Mouse (Mus musculus) ovary, postnatal 36 days (tissue): Measurements from ENCODE around the gene Slc36a2.
A peak's percentile ranks its signal among the peaks of the same experiment; 100 is the strongest.

Experiments used
- DNase-seq: peaks from one replicate; pipeline ENCODE4 v3.0.0; 2022; ENCODE audit warnings: low spot score, mixed read lengths

Gene Slc36a2

DNA sequence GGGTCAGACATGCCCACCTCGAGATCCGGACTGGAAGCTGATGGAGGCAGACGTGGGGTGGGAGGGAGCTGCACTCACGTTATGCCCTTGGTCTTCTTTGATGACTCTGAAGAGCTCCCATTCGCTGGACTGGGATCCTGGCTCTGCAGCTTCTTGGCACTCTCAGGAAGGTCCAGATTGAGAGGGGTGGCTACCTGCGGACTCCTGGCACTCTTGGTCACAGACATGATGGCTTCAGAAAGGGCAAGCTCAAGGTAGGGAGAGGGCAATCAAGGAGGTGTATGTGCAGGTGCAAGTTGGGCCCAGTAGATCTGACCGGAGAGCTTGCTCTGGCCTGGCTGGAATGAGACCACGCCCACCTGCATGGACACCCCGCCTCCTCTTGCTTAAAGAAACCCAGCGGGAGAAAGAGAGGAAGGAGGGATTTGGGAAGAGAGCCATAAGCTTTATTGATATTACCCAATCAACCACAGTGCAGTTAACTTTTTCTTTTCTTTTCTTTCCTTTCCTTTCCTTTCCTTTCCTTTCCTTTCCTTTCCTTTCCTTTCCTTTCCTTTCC is at the start of gene Slc36a2:
Slc36a2 (minus strand) TSS at position 345 of the 559 bp plus-strand sequence.
- DNase-seq, result peak; percentile 30

DNA sequence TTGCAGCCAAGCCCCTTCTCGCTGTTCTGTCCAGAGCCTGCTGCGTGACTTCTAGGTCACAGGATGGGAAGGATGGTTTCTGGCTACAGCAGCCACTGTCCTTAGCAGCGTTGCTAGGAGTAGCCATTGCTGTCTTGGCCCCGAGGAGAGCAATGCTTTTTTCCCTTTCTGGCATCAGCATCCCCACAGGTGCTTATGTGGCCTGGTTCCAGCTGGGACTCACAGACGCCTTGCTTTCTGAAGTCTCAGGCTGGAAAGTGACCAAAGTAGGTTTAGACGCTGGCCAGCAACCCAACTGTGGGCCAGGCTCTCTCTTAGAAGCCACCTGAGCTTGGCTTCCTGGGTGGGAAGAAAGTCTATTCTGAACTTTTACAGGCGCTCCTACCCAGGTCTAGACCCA is 49.4 kb upstream of the Slc36a2 start:
- no peak for DNase-seq

DNA sequence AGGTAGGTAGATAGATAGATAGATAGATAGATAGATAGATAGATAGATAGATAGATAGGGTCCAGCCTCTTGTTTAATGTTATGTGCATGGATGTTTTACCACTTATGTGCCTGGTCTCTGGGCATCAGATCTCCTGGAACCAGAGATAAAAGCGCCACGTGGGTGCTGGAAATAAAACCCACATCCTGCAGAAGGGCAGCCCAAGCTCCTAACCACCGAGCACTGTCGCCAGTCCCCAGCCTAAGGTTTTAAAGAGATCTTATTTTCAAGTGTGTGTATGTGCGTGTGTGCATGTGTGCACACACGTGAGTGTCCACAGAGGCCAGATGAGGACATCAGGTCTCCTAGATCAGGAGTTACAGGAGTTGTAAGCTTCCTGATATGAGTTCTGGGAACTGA is 46.2 kb upstream of the Slc36a2 start:
- no peak for DNase-seq

DNA sequence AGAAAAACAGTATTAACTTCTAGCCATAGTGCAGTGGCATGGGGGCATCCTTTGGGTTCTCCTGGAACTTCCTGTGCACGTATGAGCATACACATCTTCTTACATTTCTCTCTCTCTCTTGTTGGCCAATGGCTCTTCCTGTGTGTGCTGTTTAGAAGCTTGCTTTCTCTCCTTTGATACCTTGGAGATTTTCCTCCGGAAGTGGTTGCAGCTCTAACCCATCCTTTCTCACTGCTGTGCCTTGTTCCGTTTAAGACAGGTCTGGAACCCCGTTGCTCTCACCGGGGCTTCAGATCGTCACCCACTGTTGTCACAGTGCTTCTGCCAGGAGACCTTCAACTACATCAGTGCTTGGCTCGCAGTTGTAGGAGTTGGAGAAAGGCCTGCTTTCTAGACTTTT is 36.4 kb upstream of the Slc36a2 start:
- DNase-seq, result no peak

DNA sequence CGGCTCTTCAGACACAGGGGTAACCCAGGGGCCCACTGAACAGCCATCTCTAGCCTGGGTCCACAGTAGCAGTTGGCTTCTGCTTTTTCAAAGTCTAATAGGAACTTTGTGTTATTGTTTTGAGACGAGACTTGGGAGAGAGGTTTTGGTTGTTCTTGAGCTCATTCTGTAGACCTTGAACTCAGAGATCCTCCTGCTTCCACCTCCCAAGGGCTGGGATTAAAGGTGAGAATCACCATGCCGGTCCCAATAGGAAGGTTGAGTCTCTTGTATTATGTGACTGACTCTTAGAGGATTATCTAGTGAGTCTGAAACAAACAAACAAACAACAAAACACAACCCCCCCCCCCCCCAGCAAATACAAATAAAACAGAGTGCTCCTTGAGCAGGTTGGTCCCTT is 33.6 kb upstream of the Slc36a2 start:
- DNase-seq, result no peak

DNA sequence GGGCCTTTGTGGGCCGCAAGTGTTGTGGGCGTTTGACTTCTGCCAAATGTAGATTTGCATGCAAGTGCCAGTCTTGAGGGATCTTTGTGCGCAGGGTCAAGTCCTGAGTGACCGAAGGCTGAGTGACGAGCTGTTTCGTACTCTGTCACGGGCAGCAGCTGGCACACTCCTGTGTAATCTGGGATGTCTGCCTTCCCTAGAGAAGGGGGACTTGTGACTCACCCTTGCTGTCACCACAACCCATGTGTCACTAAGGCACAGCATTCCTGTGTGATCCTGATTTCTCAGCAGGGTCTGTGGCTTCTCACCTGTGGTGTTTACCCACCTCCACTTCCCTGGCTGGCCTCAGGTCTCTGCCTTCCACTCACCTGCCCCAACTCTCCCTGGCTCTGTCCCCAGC is 33.0 kb upstream of the Slc36a2 start:
- DNase-seq, result no peak

DNA sequence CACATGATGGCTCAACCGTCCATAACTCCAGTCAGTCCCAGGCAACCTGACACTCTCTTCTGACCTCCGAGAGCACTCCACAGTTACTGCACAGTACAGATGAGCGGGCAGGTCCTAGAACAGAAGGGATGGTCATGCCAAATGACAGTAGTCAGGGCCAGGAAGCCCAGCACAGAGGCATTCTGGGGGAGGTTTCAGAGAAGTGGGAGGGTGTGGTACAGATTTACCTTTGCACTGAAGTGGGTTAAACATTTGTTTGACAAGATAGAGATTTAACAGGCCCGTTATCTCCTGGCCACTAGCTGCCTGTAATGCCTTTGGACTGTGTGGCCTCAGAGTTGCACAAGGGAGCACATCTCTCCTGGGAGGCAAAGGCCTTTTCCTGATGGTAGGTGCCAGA is 32.5 kb upstream of the Slc36a2 start:
- DNase-seq, result no peak

DNA sequence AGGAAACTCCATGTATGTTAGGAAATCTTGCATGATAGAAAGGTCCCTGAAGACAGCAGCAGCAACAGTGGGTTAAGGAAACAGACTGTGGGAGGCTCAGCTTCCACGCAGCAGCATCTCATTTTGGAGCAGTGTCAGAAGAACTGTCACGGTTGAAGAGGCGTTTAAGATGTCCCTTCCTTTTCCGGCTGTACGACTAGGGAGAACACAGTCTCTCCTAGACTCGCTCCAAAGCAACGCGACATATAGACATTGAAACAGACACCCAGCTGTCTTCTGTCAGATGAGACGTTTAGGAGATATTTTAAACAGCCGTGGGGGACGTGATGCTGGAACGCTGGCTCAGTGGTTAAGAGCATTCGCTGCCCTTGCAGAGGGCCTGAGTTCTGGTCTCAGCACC is 32.0 kb upstream of the Slc36a2 start:
- no peak for DNase-seq

DNA sequence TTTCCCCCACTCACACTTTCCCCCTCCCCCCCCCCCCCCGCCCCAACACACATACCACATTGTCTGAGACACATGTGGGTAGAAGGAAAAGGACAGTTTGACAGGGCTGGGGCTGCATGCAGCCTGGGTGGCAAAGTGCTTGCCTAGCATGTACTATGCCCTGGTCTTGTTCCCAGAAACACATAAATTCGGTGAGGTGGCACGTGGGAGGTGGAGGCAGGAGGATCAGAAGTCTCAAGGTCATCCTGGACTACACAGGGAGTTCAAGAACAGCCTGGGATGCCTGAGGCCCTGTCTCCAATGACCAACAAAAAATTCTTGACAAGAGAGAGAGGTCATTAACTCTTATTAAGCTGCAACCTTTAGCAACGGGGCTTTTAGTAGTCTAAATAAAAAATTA is 31.2 kb upstream of the Slc36a2 start:
- DNase-seq, result no peak

DNA sequence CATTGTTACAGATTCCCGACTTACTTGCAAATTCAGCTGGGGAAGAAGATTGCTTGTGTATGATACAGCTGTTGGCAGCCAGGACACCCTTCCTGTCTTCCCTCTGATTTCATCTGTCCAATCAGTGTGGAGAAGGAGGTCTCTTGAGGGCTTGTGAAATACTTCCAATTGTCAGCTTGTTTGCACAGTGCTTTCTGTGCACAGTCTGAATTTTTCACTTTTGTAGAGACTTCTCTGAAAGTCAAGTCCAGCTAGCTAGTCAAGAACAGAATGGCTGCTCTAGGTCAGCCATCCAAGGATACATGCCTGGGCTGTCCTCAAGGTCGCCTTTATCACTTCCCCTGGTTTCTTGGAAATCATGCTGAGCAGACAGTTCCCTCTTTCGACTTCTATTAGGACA is 30.1 kb upstream of the Slc36a2 start:
- DNase-seq, result no peak

DNA sequence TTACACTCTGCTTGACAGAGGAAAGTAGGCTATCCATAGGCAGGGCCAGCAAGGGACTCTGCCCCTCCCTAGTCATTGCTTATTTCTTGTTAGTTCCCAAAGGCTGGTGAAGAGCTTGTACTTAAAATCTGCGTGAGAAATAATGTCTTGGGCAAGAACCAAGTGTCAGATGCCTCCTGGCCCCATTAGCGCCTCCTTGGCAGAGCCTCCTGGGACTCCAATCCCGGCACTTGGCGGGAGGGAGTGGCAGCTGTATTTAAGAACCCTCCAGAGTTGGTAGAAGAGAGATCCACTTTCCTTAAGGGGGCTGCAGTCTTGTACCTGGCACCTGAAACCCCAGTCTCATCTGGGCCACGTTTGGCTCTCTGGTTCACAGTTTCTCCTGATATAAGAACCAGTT is 29.3 kb upstream of the Slc36a2 start:
- DNase-seq, result no peak

DNA sequence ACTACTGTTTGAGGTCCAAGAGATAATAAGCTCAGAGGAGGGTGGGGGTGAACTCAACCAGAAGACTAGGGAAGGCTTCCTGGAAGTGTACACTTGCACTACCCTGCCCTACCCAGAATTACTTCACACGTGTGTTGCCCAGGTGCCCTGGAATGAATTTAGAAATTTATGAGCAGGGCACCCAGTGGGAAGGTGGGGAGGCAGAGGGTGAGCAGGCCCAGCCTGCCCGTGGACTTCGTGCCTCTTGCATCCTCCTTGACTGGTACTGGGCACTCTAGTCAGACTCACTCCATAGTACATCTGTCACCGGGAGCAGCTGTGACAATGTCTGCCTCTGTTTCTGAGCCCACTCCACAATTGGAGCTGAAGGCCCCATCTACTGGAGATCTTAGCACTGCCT is 28.6 kb upstream of the Slc36a2 start:
- DNase-seq, result no peak

DNA sequence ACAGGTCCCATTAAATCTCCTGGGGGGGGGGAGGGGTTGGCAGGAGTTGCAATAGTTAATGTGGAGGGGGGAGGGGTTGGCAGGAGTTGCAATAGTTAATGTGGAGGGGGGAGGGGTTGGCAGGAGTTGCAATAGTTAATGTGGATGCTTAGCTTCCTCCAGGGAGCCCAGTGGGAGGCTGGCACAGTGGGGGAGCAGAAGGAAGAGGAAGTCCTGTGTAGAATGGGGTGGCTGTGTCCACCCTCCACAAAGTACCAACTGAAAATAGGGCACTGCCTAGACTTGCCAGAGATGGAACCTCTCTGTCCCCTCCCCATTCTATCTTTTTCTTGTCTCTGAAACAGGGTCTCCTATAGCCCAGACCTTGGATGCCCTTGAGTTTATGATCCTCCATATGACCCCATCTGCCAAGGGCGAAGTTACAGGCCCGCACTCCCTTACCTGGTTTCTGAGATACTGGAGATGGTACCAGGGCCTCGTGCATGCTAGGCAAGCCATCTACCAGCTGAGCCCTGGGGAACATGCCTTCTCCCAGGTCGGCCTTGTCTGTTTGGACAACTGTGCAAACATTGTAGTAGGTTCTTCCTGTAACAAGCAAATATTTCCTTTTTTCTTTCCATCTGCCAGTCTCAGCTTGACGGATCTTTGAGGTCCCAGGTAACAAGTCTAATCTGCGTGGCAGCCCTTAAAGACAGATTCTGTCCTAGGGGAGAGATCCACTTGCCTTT is 24.9 kb upstream of the Slc36a2 start:
- DNase-seq, result no peak

DNA sequence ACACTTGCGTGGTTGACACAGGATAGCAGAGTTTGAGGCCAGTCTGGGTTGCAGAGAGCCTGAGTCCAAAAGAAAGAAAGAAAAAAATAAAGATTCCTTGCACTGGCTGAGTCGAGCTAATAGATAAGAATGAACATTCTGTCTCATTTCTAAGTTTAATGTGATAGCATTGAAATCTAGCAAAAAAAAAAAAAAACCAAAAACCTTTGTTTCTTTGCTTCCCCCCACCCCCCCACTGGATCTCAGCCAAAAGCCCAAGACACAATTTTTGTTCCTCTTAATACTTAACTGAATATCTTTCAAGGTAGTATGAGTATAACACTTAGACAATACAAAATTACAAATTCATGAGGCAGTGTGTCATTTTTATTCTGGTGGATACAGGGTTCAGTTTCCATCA is 24.2 kb upstream of the Slc36a2 start:
- no peak for DNase-seq

DNA sequence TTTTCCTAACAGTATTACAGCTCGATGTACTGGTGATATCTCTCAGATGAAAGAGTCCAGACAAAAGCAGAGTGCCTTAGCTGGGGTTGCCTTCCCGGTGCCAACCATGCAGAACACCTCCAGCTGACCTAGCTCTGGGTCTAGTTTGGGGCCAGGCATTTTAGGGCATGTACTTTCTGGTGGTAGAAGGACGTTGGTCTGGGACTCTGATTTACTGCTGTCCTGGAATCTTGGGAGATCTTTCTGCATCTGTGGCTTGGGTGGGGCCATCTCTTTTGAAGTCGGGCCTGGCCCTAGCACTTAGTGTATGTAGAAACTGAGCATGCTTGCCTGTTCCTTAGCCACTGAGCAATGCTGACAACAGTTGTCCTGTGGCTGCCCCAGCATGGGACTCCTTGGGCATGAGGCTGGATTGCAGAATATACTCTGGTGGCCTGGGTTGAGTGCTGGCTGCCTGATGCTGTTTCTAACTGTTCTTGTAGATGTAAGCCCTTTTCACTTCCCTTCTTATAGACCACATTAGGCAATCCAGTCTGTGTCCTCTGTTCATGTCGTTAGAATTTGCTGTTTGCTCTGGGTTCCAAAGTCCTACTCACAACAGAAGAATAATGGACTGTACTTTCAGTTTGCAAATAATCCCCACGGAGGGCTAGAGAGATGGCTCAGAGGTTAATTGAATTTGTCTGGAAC is 23.3 kb upstream of the Slc36a2 start:
- no peak for DNase-seq

DNA sequence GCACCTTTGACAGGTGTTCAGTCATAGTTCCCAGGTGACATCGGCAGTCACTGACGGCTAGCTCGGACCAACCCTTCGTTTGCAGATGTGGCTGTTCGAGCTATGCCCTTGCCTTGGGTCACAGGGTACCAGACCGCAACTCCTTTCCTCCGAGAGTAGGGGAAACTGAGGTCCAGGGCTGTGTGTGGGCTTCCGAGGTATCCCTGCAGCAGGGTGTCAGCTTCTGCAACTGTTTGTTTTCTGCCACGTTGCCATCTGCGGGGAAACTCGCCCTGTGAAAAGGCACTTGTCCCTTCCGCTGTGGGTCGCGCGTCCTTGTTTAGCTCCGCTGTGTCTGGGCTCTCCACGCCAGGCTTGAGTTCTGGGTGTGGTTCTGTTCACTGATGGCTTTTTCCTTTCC is 19.7 kb upstream of the Slc36a2 start:
- no peak for DNase-seq

DNA sequence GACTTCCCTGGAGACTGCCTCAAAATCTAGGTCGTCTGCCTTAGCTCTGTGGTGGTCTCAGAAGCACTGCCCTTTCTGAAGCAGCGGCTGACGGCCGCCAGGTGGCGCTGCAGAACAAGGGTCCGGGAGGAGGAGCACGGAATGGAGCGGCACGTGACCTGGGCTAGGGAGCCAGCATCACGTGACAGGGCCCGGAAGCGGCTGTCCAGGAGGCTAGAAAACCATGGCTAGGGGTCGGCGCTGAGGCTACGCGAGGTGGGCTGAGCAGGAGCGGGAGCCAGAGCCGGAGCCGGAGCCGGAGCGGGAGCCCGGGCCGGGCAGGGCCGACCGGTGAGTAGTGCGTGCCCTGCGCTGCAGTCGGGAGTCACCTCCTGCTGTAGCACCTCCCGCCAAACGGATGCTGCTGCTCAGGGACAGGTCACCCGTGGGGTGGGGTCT is 19.3 kb upstream of the Slc36a2 start, which contains the start of gene Slc36a1:
Slc36a1 (plus strand) TSS at position 192 of the 438 bp plus-strand sequence.
- DNase-seq, result peak; percentile 94

DNA sequence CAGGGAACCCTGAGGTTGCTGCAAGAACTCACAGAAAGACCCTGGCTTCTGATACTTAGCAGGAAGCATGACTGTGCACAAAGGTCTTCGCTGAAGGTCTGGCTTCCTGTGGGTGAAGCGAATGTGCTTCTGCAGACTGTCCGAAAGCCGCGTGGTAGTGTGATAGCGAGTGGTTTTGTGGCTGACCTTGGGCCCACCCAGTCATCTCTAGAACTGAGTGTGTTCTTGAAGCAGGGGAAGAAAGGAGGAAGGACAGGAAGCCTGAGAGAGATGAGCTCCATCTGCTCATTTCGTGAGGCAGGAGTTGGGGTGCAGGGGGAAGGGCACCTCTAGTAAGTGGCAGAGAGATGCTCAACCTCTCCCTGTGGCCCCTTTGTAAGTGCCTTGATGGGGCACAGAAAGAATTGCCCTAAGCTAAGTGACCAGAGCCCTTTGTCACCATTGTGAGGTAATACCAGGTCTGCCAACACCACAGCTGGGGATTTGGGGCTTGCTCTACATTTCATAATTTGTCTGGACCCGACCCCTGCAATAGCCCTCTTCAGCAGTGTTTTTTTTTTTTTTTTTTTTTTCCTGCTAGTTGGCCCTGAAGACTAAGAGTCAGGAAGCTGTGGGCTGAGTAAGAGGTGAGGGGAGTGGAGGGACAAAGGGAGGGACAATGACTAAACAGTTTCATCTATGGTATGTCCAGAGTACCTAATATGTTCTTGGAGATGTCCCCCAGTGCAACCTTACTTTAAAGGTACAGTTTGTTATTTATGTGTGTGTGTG is 13.0 kb upstream of the Slc36a2 start:
- DNase-seq, result no peak

DNA sequence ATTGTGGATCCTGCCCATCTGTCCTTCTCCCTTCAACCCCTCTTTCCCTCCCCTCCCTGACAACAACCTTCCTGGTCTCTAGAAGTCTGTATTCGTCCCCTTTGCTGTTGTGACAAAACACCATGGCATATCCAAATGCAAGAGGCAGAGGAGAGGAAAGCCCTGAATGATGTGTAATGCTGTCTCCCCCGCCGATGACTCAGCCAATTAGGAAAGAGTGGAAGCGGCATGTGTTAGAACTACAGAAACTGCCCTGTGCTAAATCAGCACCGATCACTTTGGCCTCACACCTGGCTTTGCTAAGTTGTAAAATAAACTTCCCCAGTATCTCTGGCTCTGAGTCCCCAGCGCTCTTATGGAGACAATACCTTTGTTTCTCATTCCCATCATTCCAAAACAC is 12.2 kb upstream of the Slc36a2 start:
- no peak for DNase-seq

DNA sequence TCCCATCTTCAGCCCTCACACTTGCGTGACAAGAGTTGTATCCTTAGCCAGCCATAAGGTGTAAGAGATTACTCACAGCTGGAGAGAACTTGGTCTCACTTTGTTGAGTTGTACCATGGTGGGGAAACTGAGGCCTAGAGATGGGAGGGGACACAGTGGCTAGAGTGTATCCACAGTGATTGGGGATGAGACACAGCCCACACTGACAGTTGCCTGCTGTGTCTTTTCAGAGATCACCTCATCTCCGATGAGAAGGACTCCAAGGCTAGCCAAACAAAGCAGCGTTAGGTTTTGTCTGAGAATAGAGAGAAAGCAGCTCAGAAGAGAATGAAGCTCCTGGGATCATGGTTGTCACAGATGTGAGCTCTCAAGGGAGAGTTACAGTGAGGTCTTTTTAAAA is 5.3 kb upstream of the Slc36a2 start:
- DNase-seq, result no peak

DNA sequence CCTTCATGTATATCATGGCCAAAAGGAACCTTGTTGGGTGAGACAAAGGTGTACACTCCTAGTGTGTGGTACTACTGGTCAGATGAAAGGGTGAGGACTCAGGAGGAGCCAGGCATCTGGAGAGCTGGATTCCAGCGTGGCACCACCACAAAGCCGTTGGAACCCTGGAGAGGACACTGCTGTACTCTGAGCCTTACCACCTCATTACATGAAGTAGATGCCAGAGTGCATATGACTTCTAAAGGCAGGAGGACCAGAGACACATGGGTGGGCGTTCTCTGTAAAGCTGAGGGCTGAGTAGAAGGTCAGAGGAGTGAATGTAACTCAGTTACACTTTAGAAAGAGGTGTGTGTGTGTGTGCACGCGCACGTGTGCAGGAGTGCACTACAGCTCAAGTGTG is 2.9 kb upstream of the Slc36a2 start:
- no peak for DNase-seq

DNA sequence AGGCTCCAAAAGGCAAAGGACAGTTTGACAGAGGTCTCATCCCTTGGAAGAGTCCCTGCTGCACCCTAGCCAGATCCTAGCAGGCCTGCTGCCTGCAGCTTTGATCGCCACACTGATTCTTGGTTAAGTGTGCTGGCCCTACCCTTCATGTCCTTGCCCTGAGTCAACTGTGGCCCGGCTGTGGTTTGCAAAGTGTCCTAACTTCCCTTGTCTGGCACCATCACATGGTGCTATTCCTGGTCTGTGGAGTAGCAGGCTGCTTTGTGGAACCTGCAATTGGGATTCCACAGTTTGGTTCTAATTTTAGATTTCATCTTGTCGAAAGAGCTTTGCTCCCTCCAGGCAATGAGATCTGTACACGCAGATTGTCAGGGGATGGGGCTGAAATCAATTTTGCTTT is 2.4 kb upstream of the Slc36a2 start:
- DNase-seq, result no peak

DNA sequence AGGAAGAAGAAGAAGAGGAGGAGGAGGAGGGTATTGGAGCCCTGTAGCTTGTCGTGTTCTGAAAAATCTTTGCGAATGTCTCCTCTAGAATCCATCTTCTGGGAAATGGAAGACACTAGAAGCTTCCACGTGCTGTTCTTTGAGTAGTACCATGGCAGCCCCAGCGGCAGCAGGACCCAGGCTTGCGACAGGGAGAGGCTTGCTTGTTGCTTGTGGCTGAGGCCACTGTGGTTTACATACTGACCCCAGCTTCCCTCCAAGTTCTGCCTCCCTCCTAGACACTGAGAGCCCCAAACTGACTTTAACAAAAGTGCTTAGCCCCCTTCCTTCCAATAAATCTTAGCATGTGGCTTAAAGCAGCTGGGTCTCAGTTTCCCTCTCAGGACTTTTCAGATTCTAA is 631 bp downstream of the Slc36a2 start:
- no peak for DNase-seq
